Mouse (Mus musculus) layer of hippocampus, postnatal 36 days (tissue): ENCODE data around the gene Poc1a. TPM values are rescaled to one million over a fixed set of nuclear protein-coding genes. Genes with fewer than 3 reads are reported as not detected.

ENCODE experiments used
- DNase-seq, 2 experiments: peaks; one replicate each; pipeline ENCODE4 v3.0.0; 2022
- total RNA-seq, 2 experiments: library from RNA; stranded (reverse); gene quantifications; 2 replicates each; pipeline ENCODE4 v1.2.3; 2021

Poc1a gene
- 10 to 100 TPM; 10.6 to 12.2 TPM for total RNA-seq

DNA sequence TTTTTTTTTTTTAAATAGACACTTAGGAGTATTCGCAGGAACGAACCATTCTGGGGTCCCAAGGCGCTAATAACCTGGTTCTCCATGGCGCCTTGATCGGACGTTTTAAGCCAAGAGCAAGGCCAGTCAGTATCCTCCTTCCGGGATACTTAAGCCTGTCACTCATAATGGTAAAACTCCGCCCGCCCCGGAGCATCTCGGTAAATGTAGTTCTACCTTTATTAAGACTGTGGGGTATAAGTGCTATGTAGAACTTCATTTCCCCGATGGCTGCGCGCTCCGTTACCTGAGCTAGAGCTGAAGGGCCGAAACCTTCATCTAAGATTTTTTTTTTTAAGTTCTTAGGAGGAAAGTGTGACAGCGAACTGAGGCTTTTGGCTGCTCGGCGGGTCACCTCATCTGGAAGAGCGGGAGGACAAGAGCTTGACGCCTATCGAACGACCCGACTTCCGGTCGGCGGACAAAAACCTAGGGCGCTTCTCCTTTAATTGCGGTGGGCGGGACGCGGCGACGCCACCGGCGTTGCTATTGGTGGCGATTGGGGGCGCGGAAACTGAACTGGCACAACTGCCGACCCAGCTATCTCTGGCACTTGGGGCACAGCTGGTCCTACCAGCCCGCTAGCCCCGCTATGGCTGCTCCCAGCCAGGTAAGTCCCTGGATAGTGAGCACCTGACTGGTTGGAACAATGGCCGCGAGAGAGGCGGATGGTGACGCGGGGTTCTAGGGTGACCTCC lies at the start of gene Poc1a:
Gene Poc1a, plus strand, starts transcription at position 254 of the 737 bp plus-strand sequence.
- DNase-seq = peak; percentile 89 to 90

DNA sequence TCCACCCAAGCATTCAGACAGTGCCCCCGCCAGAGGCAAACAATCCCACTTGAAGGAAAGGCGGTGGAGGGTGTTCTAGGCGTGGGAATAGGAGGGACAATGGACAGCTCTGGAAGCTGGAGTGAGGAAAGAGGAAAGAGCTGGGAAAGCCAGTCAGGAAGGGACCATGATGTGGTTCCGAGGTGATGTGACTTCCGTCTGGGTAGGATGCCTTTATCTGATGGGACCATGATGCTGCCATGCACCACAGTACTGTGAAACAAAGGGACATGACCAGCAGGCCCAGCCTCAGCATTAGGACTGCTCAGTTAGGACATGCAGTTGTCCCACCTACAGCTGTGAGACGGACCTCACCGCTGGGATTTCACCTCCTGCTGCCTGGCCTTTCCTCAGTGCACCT lies 49.6 kb upstream of the Poc1a start:
- no peak for DNase-seq

DNA sequence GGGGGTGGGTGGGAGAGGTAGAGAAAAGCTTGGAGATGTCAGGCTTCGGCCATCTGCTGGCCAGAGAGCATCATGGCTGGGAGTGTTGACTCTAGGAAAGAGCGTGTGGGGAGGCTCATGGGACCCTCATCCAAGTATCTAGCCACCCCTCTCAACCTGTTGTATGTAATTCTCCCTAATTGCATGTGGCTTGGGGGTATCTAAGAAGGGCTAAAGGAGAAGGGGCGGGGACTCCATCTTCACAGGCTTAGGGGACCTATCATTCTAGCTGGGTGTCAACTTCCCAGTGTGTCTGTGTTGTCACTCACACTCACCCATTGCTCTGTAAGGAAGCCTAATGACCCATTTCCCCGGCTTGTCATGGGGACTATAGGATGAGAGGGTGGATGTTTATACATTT lies 49.0 kb upstream of the Poc1a start:
- DNase-seq = no peak

DNA sequence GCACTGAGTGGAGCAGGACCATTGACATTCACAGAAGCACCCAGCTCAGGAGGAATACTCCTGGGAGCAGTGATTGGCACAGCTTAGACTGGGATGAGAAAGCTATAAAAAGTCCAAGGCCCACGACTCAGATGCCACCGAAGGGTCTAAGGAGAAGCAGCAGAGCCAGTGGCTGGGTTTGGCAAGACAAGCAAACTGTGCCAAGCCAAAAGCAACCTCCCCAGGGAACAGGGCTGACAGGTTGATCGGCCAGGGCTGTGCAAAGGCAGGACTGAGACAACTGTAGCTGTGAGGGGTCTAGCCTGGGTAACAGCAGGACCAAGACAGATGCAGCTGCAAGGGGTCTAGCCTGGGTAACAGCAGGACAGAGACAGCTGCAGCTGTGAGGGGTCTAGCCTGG lies 47.9 kb upstream of the Poc1a start:
- no peak for DNase-seq

DNA sequence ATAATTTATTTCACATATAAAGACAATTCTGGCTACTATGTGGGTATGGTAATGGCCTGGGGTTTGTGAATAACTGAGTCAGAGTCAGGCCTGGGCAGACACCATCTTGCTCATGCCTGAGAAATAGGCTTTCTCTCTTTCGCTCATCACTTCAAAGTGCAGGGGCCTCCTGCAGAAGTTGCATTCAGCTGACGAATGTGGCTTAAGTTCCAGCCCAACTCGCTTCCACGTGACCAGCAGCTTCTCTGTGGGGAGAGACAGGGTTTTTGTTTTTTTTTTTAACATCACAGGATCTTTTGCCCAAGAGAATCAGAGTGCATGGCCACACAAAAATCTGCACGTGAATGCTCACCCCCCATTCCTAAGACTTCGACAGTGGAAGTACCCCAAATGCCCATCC lies 46.9 kb upstream of the Poc1a start:
- DNase-seq = no peak

DNA sequence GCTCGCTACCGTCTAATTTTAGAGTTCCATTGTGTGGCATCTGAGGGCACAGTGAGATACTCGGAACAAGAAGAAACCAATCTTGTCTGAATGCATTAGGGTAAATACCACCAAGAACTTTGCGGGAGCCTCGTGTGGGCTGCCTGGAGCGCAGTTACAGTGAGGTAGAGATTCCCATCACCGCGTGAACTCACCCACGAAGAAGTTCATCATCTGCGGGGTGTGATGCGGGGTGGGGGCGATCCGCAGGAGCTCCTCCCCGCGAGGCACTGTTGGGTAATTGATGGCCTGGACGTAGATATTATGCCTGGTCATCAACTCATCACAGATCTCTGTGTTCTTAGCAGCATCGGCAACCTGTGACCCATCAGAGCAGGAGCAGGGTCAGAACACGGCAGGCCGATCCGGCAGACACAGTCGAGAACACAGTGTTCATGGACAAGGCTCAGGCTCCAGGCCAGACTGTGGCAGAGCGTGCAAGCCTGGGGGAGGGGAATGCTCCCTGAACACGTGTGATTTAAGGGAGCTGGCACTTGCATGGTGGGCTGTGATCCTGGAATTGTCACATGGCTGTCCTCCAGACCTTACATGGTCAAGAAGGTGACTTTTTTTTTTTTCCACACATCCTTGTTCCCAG lies 45.5 kb upstream of the Poc1a start:
- DNase-seq = no peak

DNA sequence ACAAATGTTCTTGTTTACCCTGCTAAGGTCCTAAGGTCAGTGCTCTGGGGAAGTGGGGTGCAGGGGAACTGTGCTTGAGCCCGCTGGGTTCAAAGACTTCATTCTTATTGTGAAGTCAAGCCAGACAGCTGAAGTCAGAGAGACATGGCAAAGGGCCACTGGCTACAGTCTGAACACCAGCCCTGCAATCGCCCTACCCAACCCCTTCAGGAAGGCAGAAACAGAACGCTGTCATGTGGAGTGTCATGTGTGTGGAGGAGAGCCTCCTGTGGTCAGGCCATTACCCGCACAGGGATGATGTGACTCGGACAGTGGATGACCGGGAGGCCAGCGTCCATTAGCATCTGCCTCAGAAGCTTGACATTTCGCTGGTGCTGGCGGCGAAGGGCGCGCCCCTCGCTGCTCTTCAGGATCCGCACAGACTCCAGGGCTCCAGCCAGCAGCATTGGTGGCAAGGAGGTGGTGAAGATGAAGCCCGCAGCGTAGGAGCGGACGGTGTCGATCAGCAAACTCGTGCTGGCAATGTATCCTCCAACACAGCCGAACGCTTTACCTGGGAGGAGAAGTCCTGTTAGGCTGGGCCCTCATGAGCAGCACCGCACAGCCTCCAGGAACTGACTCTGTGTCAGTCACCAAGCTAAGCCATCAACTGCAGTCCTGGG lies 44.6 kb upstream of the Poc1a start:
- no peak for DNase-seq

DNA sequence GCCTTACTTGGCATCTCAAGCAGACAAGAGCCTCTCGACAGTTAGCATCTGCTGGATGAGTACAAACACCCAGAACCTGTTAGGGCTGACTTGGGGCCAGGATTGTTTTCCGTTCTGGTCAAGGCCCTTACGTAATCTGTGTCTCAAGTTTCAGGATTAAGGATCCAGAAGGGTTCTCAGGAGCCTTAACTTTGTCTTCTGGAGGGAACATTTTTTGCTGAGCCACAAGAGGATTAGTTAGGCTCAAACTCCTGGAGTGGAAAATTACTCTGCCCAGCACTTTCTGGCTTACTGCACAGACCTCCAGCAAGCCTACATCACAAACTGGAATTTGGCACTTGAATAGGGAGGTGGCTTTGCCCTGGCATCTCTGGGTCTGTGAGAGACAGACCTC lies 44.0 kb upstream of the Poc1a start:
- no peak for DNase-seq

DNA sequence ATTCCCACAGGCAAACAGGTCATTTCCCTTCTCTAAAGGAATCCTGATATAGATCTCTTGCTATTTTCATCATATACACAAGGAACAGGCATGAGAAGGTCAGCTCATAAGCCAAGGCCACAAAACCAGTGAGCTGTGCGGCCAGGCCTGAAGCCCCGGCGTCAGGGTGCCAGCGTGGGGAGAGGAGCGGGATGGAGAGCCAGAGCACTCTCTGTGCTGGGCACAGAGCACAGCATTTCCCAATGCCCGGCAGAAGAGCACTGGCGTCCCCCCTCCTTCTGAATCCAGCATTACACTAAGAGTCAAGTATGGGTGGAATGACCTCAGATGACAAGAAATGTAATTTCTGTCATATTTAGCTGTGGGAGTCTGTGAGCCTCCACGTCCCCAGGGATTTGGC lies 43.5 kb upstream of the Poc1a start:
- no peak for DNase-seq

DNA sequence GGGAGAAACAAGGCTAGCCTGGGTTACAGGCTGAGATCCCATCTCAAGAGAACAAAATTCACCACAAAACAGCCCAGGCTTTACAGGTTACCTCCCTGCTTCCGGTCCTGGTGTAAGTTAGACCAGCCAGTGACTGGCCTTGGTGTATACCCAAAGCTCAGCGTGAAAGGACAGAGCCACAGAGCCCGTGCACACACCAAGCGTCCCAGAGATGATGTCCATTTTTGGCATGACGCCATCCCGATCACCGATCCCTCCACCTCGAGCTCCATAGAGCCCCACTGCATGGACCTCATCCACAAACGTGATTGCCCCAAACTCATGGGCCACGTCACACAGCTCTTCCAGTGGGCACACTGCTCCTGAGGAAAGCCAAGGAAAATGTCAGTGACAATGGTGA lies 43.0 kb upstream of the Poc1a start:
- DNase-seq = no peak

DNA sequence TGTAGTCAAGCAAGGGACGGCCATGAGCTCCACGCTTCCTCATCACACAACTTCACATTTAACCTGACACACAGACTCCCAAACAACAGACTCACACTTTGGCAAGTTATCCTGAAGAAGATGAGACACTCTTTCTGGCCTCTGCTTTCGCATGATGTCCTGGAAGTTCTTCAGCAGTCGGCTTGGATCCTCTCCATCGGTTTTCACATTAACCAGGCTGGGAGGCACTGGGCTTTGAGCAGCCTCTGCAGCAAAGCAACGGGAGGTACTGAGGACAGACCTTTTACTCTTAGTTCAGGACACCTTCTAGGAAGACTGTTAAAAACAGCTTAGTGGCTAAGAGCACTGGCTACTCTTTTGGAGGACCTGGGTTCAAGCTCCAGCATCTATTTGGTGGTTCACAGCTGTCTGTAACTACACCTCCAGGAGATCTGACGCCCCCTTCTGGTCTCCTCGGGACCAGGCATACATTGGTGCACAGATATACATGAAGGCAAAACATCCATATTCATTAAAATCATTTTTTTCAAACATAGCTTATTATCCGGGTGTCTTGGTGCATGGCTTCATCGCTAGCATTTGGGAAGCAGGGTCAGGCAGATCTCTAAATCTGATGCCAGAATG lies 39.2 kb upstream of the Poc1a start:
- no peak for DNase-seq

DNA sequence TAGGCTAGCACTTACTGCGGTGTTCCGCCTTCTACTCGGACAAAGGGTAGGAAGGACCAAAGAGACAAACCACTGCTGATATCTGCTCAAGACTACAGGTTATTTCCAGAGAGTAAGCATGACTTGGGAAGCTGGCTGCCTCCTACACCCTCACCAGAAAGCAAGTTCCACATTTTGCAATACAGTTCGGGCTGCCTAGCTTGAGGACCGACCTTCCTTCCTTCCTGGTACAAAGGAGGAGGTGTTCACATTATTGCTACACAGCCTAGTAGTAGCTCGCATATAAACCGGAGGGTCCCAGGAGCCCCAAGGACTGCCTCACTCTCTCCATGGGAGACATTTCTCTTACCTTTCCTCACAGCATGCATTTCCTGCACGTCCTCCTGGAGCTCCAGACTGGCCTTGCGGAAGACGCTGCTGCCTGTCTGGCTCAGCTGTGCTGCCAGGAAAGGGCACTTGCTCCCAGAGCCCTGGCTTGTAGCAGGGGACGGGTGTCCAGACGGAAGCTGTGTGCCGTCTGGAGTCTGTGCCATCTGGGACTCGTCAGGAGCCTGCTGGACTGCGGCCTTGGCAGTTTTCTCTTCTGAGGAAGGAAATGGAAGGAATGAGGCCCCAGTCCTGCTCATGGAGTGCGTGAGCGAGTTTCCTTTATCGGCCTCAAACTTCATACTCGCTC lies 37.9 kb upstream of the Poc1a start:
- DNase-seq = no peak

DNA sequence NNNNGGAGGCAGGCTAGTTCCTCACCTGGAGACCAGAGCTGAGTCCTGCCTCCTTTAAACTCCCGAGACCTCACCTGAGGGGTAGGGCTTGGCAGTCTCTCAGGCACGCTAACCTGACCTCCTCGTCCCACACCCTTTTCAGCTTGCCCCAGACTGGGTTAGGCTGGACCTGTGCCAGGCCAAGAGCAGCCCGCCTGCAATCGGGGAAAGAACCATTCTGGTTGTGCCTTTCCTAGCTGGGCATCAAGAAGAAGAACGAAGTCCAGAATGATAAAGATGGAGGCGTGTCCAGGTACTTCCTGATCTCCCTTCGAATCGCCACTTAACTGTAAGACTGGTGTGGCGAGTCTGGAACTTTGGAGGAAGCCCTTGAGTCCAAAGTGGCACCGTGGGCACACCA lies 31.3 kb upstream of the Poc1a start:
- no peak for DNase-seq

DNA sequence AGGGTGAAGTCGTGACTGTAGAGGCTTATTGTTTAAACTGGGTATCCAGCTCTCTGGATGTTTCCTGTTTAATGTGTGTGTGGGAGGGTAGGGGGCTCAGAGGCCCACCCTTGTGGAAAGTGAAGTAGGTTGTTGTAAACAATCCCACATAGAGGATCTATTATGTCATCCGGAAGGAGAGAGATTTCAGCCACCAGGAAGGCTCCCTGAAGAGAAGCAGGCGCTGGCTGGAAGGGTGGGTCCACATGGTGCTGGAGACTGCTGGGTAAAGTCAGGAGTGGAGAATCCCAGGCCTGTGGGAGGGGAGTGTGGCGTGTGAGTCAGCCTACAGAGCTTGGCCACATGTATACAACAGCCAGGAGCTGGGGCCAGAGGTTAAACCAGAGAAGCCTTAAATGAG lies 30.6 kb upstream of the Poc1a start:
- DNase-seq = no peak

DNA sequence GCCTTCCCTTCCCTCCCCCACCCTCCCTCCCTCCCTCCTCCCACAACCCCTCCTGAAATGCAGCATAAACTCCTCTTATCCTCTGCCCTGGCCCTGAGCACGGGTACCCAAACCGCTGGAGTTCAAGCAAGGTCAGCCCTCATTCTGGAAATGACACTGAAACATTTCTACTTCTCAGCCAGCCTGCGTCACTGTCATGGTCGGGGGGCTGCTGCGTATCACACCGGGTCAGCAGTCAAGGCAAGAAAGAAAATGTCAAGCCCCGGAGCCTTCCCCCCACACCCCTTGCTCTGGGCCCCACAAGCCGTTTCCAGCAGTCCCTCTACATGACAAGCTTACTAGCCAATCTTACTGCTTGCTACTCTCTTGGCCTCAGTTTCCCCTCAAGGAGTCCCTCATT lies 29.8 kb upstream of the Poc1a start:
- no peak for DNase-seq

DNA sequence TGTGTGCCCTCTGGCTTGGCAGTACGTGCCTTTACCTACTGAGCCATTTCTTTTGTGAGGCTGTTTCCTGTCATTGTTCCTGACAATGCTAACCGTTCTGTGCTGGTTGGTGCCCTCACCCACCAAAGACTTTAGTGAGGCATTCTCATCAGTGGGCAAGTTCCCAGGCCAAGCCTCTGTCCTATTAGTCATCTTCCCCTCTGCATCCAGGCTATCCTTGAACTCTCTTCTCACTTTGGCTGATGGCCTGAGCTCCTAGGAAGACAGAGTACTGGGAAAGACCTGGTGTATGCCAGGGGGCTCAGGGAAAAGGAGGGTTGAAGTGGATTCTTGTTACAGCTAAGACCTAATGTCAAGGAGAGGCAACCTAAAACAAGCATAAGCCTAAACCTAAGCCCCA lies 26.9 kb upstream of the Poc1a start:
- DNase-seq = no peak

DNA sequence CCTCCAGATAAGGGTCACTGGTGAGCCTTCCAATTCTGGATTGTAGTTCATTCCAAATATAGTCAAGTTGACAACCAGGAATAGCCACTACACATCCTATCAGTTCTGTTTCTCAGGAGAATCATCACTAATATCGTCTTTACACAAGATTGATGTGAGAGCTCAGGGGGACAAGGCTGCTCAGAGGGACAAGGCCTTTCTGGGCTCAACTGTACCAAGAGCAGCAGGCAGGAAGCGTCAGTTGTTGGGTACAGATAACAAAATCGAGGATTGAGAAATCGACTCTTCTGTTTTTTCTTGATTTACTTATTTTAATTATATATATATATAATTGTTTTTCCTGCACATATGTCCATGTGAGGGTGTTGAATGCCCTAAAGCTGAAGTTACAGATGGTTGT lies 22.4 kb upstream of the Poc1a start:
- no peak for DNase-seq

DNA sequence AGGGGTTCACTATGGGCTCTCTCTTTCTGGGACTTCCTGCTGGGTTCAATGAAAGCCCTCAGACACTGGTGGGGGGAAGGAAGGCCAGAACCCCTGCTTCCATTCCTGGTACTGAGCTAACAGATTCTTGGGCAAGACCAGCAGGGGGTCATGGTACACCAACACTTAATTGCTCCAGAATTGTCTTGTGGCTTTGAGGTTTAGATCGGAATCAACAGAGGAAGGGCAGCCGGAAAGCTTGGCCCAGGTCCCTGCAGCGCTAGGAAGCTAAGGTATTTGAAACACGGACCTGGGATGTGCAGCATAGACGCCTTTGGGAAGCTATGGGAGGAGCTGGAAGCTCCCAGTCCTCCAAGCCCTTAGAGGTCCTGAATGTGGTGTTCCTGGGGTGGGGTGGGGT lies 21.9 kb upstream of the Poc1a start:
- DNase-seq = no peak

DNA sequence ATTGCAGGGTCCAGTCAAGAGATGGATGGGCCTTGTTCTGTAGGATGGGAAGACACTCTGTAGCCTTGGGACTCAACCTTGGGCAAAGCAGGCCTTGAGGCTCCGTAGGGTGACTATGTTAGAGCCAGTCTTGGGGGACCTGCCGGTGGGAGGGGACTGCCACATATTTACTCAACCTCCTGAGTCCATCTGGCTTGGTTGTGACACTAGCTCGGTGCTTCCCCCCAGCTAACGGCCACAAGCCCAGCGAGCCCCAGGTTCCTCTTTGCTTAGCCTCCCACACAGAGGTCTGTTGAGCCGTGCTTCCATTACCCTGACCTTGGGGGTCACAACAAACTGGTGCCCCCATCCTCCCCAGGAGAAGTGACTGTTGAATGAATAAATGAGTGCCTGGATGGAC lies 19.8 kb upstream of the Poc1a start:
- DNase-seq = no peak

DNA sequence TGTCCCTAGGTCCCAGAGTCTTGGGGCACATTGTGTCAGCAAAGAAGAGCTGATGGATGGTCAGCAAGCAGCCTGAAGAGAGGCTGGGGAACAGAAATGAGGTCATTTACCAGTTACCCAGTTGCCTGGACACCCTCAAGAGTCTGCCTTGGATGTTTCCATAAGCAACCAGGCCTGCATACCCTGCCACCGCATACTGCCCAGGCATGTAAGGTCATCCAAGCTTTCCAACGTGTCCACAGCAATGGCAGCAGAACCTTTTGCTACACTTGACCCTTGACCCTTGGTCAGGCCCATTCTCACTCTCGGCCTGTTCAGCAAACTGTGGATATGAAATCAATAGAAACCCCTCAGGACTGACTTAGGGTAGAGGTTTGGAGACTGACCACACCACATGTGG lies 19.4 kb upstream of the Poc1a start:
- no peak for DNase-seq

DNA sequence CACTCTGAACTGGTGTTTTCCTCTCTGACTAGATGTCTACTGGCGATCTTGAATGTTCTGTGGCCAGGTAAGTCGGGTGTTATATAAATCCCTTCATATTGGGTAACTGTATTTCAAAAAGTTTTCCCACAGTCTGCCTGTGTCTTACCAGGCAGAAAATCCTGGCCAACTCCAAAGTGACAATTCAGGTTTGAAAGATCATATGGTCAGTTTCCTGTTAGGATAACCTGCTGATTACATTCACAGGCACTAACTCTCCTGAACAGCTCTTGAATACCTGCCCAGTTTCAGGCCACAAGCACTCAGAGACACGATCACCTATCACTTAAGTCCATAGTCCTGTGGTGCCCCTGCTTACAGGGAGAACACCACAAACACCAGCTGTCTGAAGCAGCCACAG lies 18.8 kb upstream of the Poc1a start:
- DNase-seq = no peak

DNA sequence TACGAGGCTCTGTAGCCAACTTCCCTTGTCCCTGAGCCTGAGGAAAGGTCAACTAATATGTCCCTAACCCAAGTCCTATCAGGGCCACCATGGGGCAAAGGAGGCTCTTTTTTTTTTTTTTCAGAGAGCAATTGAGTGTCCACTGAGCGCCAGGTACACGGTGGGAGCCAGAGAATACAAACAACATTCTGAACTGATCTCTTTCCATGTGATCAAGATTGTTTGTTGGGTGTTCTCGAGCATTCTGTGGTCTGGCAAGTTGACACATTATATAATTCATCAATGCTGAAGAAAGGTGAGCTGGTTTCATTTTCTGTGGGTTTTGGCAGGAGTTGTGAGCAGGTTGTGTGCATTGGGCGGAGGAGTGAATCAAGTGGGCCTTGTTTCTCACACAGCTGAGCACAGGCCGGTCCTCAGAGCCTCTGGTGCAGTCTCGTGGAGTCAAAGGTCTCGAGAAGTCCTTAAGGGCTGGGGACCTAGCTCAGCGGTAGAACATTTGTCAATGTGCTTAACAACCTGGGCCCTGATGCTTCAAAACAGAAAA lies 17.4 kb upstream of the Poc1a start:
- DNase-seq = no peak
